Mouse (Mus musculus) embryonic facial prominence, embryonic 15.5 days (tissue): ENCODE measurements around the gene Osbpl8. TPM values are rescaled to one million over a fixed set of nuclear protein-coding genes. Genes with fewer than 3 reads are reported as not detected.

ENCODE experiments used
- ATAC-seq: fragments of 200-750 bp; cut with Nextera tagmentation; 2 replicates; pipeline ENCODE4 v1.8.0; 2017; ENCODE audit warnings: low read depth, moderate TSS enrichment; ENCODE audit not compliant: insufficient number of reproducible peaks, low FRiP score, low TSS enrichment
- H3K27ac ChIP-seq: fragments of 300-500 bp; sonication (generic); replicated peaks from 2 replicates; pipeline ENCODE4 v1.5.1; 2015; ENCODE audit warnings: mild to moderate bottlenecking, inconsistent platforms
- H3K27me3 ChIP-seq: fragments of 300-500 bp; sonication (generic); 2 replicates; pipeline ENCODE4 v1.6.1; 2015; ENCODE audit warnings: inconsistent platforms
- H3K36me3 ChIP-seq: fragments of 300-500 bp; sonication (generic); 2 replicates; pipeline ENCODE4 v1.6.1; 2015; ENCODE audit warnings: mild to moderate bottlenecking, inconsistent platforms
- H3K4me1 ChIP-seq: fragments of 300-500 bp; sonication (generic); 2 replicates; pipeline ENCODE4 v1.6.1; 2015; ENCODE audit warnings: inconsistent platforms
- H3K4me2 ChIP-seq: fragments of 300-500 bp; sonication (generic); replicated peaks from 2 replicates; pipeline ENCODE4 v1.6.1; 2015; ENCODE audit warnings: mild to moderate bottlenecking, inconsistent platforms
- H3K4me3 ChIP-seq: fragments of 300-500 bp; sonication (generic); replicated peaks from 2 replicates; pipeline ENCODE4 v1.5.1; 2015; ENCODE audit warnings: mild to moderate bottlenecking, inconsistent platforms
- H3K9ac ChIP-seq: fragments of 300-500 bp; sonication (generic); 2 replicates; pipeline ENCODE4 v1.6.1; 2015; ENCODE audit warnings: inconsistent platforms
- H3K9me3 ChIP-seq: fragments of 300-500 bp; sonication (generic); replicated peaks from 2 replicates; pipeline ENCODE4 v1.6.1; 2016; ENCODE audit warnings: inconsistent platforms
- WGBS: fragments of 180-500 bp; shearing (Covaris S2); methylation state at CpG from one replicate; pipeline ENCODE4 v1.1.7; 2015; 5-methylcytosine and 5-hydroxymethylcytosine counted together
- polyA plus RNA-seq: library from polyadenylated mRNA; unstranded; fragments of >200 nt; fragmentation: Nextera tagmentation; extraction: Ambion mirVana; gene quantifications from 2 replicates; pipeline ENCODE4 v1.2.1, GENCODE M21; 2015

Gene Osbpl8
- polyA plus RNA-seq, 1 experiment from 2014 or later = 12.8 TPM

DNA sequence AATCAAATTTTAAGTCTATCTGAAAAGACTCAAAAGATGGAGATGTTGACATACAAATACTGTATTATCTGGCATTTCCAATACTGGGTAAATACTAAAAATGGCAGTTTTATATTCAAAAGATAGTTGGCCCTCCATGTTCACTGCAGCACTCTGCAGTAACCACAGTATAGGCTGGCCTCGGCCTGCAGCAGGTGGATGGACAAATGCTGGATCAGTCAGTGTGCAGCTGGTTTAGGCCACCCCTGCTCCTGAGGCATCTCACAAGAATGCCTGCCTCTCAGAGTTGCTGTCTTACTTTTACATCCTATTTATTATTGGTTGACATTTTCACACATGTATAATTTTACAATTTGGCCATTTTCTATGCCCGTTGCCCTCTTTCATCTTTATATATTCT is 111.3 kb downstream of the Osbpl8 start:
- Histone ChIP-seq H3K4me2 (no peak overlapping the region), H3K27me3 (no peaks in the 10 kb centered on the region), H3K4me1 (no peaks in the 10 kb centered on the region), H3K36me3 (peaks cover 32% of the 10 kb centered on the region), H3K4me3 (no peak overlapping the region), H3K9ac (no peak overlapping the region), H3K9me3 (no peaks in the 10 kb centered on the region), H3K27ac (no peak overlapping the region)
- WGBS = 88% methylated on average over 2 of the region's 2 CpGs
- ATAC-seq = no peak

DNA sequence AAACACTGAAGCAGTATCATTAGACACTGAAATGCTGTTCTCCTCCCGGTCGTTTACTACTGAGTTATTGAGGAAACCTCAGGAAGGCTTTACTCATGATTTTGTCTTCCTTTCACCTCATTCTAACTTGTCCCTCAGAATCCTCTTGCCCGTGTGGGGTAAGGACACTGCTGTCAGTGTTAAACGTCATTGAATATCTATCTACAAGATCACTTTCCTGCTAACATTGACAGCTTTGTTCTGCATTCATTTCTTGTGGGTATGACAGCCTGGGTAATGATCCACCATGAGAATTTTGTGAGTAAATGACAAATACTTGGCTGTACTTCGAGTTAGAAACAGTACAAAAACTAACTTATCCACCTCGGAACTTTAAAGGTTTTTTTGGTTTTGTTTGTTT is 133.1 kb downstream of the Osbpl8 start:
- Histone ChIP-seq H3K9ac (peak overlapping the region; percentile 31), H3K4me1 (peaks cover 10% of the 10 kb centered on the region; the same call in 1 of the 2 replicates), H3K4me2 (peak overlapping the region; percentile 63), H3K36me3 (no peaks in the 10 kb centered on the region), H3K9me3 (no peaks in the 10 kb centered on the region), H3K27ac (no peak overlapping the region), H3K27me3 (no peaks in the 10 kb centered on the region), H3K4me3 (peak overlapping the region; percentile 86)
- WGBS = 42% methylated on average over 6 of the region's 6 CpGs
- ATAC-seq = no peak

DNA sequence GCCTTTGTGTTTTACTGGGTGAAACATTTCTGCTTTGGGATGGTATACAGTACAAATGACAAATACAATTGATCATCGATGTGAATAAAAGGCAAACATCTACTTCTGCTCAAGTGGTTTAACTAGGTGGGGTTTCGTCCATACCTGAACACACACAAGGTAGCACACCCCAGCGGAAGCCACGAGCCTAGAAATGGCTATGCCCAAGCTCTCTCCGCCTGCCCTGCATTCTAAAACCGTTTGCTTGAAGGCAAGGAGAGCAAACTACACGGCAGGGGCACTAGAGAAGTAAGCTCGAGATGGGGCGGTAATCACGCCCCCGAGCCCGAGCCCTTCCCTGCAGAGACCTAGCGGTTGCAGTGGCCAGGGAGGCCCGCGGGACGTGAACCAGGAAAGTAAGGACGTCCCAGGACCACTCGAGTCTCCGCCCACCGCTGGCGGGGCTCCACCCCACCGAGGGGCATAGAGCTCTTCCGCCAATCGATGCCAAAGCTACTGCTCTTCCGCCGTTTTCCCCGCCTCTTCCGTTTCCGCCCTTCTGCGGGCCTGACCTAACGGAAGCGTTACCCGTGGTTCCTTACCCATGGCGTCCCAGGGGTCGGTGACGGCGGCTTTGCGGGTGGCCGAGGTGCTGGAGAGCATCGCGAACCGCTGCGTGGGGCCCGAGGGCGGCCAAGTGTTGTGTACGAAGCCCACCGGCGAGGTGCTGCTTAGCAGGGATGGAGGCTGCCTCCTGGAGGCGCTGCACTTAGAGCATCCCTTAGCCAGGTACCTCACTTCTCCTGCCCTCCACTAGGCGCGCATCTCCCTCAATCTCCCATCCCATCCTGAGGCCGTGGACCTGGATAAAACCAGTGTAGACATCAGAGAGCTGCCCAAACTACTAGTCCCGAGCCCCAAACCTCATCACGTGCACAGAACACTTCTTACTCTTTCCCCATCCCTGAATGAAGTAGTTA is 133.9 kb downstream of the Osbpl8 start, which contains the start of gene Bbs10:
TSS of gene Bbs10 (plus strand) at position 540 of the 959 bp plus-strand sequence.
- peak within 1 kb of the TSS; percentile 63 for H3K4me2 ChIP-seq
- no peaks in the 10 kb centered on the region for H3K9me3 ChIP-seq
- H3K36me3 ChIP-seq = no peaks in the 10 kb centered on the region
- 1% methylated on average over 54 of the region's 54 CpGs for WGBS
- no peaks in the 10 kb centered on the region for H3K27me3 ChIP-seq
- peak; percentile 99 for ATAC-seq
- H3K4me3 ChIP-seq = peak within 1 kb of the TSS; percentile 86
- H3K9ac ChIP-seq = peak within 1 kb of the TSS; percentile 59
- H3K4me1 ChIP-seq = peaks cover 10% of the 10 kb centered on the region; the same call in 1 of the 2 replicates
- peak within 1 kb of the TSS; percentile 85 for H3K27ac ChIP-seq

DNA sequence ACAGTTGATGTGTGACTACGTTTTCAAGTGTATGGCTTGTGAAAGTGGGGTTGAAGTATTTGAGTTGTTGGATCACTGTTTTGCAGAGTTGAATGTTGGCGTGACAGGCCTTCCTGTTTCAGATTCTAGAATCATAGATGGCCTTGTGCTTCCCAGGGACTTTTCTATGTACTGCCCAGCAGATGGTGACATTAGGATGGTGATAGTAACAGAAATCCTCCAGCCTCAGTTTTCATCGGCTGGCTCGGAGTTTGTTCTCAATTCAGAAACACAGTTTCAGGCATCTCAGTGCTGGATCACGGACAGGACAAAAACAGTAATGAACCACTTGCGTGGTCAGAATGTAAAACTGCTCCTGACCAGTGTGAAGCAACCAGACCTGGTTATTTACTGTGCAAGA is 135.0 kb downstream of the Osbpl8 start:
- Histone ChIP-seq H3K27ac (no peak overlapping the region), H3K4me1 (peaks cover 10% of the 10 kb centered on the region; the same call in 1 of the 2 replicates), H3K4me3 (no peak overlapping the region), H3K36me3 (no peaks in the 10 kb centered on the region), H3K9me3 (no peaks in the 10 kb centered on the region), H3K4me2 (no peak overlapping the region), H3K27me3 (no peaks in the 10 kb centered on the region), H3K9ac (no peak overlapping the region)
- WGBS = 80% methylated on average over 6 of the region's 6 CpGs
- no peak for ATAC-seq

DNA sequence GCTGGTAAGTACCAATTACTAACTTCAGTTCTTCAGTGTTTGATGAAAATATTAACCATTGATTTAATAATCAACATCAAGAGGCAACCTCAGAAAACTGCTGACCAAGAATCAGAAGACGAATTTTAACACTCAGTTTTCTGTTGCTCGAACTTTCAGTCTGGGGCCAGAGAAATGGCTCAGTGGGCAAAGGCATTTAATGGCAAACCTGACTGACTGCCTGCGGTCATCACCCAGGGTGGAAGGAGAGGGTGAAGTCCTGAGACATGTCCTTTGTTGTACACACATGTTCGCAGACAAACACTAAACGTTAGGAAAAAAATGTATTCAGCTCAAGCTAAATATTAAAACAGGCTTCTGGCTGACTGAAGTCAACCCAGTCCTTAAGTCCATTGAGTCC is 136.5 kb downstream of the Osbpl8 start:
- H3K4me1 ChIP-seq = peaks cover 10% of the 10 kb centered on the region; the same call in 1 of the 2 replicates
- no peak overlapping the region for H3K27ac ChIP-seq
- no peak overlapping the region for H3K4me2 ChIP-seq
- no peaks in the 10 kb centered on the region for H3K36me3 ChIP-seq
- WGBS = 94% methylated on average over 5 of the region's 5 CpGs
- no peak overlapping the region for H3K9ac ChIP-seq
- no peaks in the 10 kb centered on the region for H3K27me3 ChIP-seq
- H3K4me3 ChIP-seq = no peak overlapping the region
- H3K9me3 ChIP-seq = no peaks in the 10 kb centered on the region
- no peak for ATAC-seq

DNA sequence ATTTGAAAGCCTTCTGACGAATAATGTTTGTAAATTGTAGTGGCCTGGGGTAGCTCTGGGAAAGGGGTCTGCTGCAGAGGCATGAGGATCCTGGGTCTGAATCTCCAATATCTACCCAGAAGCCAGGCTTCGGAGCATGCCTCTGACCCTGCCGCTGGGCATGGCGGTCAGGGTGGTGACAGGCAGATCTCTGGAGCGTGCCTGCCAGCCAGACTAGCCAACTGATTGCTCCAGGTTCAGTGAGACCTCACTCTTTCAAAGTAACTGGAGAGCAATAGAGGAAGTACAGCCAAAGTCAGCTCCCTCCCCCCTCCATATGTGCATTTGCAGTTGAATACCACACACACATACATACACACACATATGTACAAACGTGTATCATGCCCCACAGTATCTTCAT is 137.9 kb downstream of the Osbpl8 start:
- H3K4me2 ChIP-seq = no peak overlapping the region

DNA sequence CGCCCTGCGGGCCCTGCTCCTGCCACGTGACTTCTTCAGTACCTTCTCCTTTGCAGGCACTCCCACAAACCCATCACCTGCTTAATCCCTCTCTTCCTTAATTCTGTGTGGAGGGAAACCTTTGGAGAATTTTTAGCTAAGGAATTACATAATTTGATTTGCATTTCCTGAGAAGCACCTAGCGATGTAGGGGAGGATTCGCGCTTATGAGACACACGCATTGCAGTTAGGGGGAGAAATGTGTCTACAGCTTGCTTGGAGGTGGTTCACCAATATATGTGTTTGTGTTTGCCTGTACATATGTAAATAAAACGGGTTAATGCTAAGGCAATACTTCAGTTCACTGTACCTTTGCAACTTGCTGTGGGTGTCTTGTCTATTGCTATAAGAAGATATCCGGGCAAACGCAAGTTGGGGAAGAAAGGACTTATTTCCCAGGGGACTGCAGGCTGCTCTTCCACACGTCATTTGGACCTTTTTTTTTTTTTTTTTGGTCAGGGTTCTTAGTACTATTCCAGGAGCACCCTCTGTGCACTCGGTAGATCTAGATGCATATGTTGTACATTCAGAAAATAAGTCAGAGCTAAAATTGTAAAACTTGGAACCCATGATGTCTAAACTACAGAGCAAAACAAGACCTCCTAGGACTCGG is 144.4 kb downstream of the Osbpl8 start:
- no peak for ATAC-seq
- Histone ChIP-seq H3K27me3 (no peaks in the 10 kb centered on the region), H3K27ac (no peak overlapping the region), H3K9me3 (no peaks in the 10 kb centered on the region), H3K9ac (no peak overlapping the region), H3K4me2 (no peak overlapping the region), H3K4me1 (no peaks in the 10 kb centered on the region), H3K4me3 (no peak overlapping the region), H3K36me3 (no peaks in the 10 kb centered on the region)
- 87% methylated on average over 13 of the region's 13 CpGs for WGBS

More for the DNA sequence above, 137.9 kb downstream of the Osbpl8 start:
- Histone ChIP-seq H3K4me1 (peaks cover 10% of the 10 kb centered on the region; the same call in 1 of the 2 replicates), H3K27me3 (no peaks in the 10 kb centered on the region), H3K4me3 (no peak overlapping the region), H3K9me3 (no peaks in the 10 kb centered on the region), H3K36me3 (no peaks in the 10 kb centered on the region), H3K9ac (no peak overlapping the region), H3K27ac (no peak overlapping the region)
- 87% methylated on average over 6 of the region's 6 CpGs for WGBS
- no peak for ATAC-seq

DNA sequence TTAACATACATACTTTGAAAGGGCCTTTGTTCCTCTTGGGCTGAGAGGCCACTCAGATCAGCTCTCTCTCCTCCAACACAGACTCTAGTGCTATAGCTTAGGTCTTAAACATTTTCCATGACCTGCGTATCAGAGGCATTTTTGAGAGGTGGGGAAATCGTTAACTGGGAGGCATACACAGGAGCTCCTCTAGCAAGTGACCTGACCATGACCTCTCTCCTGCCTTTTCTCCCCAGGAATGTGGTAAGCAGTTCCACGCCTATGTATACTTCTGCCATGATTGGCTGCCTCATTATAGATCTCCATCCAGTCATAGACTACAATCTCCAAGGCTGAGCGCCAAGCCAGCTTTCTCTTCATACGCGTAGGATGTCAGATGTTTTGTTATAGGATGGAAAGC is 148.7 kb downstream of the Osbpl8 start:
- Histone ChIP-seq H3K4me3 (no peak overlapping the region), H3K27me3 (no peaks in the 10 kb centered on the region), H3K36me3 (no peaks in the 10 kb centered on the region), H3K4me2 (no peak overlapping the region), H3K9ac (no peak overlapping the region), H3K27ac (no peak overlapping the region), H3K4me1 (no peaks in the 10 kb centered on the region), H3K9me3 (no peaks in the 10 kb centered on the region)
- 73% methylated on average over 6 of the region's 6 CpGs for WGBS
- no peak for ATAC-seq

DNA sequence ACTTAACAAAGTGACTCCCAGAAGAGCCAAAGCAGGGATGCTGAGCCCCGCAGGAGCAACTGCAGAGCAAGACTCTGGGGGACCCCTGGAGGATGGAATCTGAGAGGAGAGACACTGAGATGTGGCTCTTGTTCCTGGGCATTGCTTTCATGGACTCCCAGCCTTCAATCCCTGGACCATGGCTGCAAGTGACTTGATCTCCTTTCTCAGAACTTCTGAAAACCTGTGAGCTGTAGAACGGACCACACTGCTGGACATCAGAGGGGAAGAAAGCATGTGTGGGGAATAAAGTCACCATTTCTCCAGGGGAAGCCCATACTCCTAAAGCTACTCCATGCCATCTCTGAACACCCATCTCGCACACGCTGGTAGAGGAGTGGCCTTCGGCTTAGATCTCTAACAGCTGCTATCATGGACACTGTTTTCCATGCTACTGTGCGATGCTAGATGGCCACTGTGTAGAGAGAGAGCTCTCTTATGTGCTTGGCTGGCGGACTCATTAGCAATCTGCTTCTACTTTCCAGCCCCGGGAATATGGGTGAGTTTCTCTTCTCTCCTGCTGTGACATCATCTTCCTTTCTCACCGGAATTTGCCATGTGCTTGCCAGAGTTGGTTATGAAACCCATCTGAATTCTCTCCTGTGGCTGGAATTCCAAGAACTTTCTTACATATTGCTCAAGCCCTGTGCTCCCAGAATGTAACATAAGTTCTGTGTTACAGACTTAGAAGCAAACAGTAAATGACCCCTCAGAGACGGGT is 150.3 kb downstream of the Osbpl8 start:
- H3K4me3 ChIP-seq = no peak overlapping the region
- ATAC-seq = no peak
- no peak overlapping the region for H3K4me2 ChIP-seq
- no peaks in the 10 kb centered on the region for H3K4me1 ChIP-seq
- H3K9ac ChIP-seq = no peak overlapping the region
- no peaks in the 10 kb centered on the region for H3K27me3 ChIP-seq
- H3K9me3 ChIP-seq = no peaks in the 10 kb centered on the region
- no peak overlapping the region for H3K27ac ChIP-seq
- WGBS = 56% methylated on average over 10 of the region's 10 CpGs
- H3K36me3 ChIP-seq = no peaks in the 10 kb centered on the region

DNA sequence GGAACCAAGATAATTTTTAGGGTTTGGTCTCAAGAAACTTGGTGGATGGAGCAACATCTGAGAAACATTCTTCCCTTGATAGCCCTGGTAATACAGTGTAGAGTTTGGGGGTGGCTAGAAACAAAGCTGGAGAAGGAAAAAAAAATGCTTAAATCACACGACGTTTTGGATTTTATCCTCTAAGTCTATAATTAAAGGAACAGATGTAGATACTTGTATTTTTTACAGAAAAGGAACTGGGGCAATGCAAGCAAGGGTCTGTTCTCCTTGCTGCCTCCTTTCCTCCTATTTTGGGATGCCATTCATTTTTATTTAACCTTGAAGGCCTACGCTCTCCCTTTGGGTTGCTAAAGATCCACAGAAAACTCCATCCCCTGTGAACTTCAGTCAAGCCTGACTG is 151.4 kb downstream of the Osbpl8 start:
- Histone ChIP-seq H3K4me2 (no peak overlapping the region), H3K27me3 (no peaks in the 10 kb centered on the region), H3K36me3 (no peaks in the 10 kb centered on the region), H3K4me3 (no peak overlapping the region), H3K27ac (no peak overlapping the region), H3K9me3 (no peaks in the 10 kb centered on the region), H3K9ac (no peak overlapping the region), H3K4me1 (no peaks in the 10 kb centered on the region)
- 53% methylated on average over 3 of the region's 3 CpGs for WGBS
- ATAC-seq = no peak

DNA sequence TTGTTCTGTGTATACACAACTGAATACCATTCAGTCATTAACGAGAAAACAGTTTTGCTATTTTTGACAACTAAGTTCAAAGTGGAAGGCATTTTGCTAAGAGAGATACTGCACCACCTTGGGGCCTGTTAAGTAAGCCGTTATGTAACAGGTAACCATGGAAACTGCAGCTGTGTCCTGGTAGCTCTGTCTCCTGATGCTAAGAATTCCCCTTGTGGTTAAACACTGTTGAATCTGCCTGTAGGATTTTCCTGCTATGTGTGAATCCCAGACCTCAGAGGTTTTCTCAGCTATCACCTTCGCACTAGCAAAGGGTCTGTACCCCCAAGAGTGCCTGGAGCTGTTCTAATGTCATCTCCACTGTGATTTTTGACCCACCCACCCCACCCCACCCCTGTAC is 153.5 kb downstream of the Osbpl8 start:
- WGBS = 74% methylated on average over 3 of the region's 3 CpGs
- Histone ChIP-seq H3K4me3 (no peak overlapping the region), H3K27ac (no peak overlapping the region), H3K27me3 (no peaks in the 10 kb centered on the region), H3K36me3 (no peaks in the 10 kb centered on the region), H3K4me1 (no peaks in the 10 kb centered on the region), H3K4me2 (no peak overlapping the region), H3K9ac (no peak overlapping the region), H3K9me3 (no peaks in the 10 kb centered on the region)
- no peak for ATAC-seq
